Mouse (Mus musculus): ENCODE measurements around the gene Snrpa1. TPM values are rescaled to one million over a fixed set of nuclear protein-coding genes. Genes with fewer than 3 reads are reported as not detected.

The Snrpa1 gene
- total RNA-seq, 1 experiment from 2014 or later: 28.4 TPM

GRCm38 (mm10) chr7:66061057-66061456 lies 2.3 kb downstream of the Snrpa1 start:
- ATAC-seq (ENCODE audit: extremely low read depth, insufficient number of reproducible peaks, low FRiP score, poor library complexity, severe bottlenecking): no peak

- ATAC-seq (ENCODE audit: extremely low read depth, insufficient number of reproducible peaks, low FRiP score, poor library complexity, severe bottlenecking): no peak
Observed at GRCm38 (mm10) chr7:66076411-66076810, 17.6 kb downstream of the Snrpa1 start.

- peak; percentile 99 for ATAC-seq (ENCODE audit: extremely low read depth, insufficient number of reproducible peaks, low FRiP score, poor library complexity, severe bottlenecking)
Observed at GRCm38 (mm10) chr7:66079364-66080230, 20.8 kb downstream of the Snrpa1 start, which contains the start of gene Selenos. Gene Selenos (plus strand): TSS chr7:66079649.

- ATAC-seq (ENCODE audit: extremely low read depth, insufficient number of reproducible peaks, low FRiP score, poor library complexity, severe bottlenecking): no peak
Observed at GRCm38 (mm10) chr7:66080231-66080613, 21.4 kb downstream of the Snrpa1 start.

- no peak for ATAC-seq (ENCODE audit: extremely low read depth, insufficient number of reproducible peaks, low FRiP score, poor library complexity, severe bottlenecking)
Observed at GRCm38 (mm10) chr7:66083757-66084156, 25.0 kb downstream of the Snrpa1 start.

- ATAC-seq (ENCODE audit: extremely low read depth, insufficient number of reproducible peaks, low FRiP score, poor library complexity, severe bottlenecking): no peak
Observed at GRCm38 (mm10) chr7:66084546-66084945, 25.7 kb downstream of the Snrpa1 start.

- ATAC-seq (ENCODE audit: extremely low read depth, insufficient number of reproducible peaks, low FRiP score, poor library complexity, severe bottlenecking): no peak
Observed at GRCm38 (mm10) chr7:66087652-66088051, 28.8 kb downstream of the Snrpa1 start.

- no peak for ATAC-seq (ENCODE audit: extremely low read depth, insufficient number of reproducible peaks, low FRiP score, poor library complexity, severe bottlenecking)
Observed at GRCm38 (mm10) chr7:66088077-66088476, 29.3 kb downstream of the Snrpa1 start.

GRCm38 (mm10) chr7:66090676-66091190 lies 31.9 kb downstream of the Snrpa1 start:
- ATAC-seq (ENCODE audit: extremely low read depth, insufficient number of reproducible peaks, low FRiP score, poor library complexity, severe bottlenecking): no peak

- ATAC-seq (ENCODE audit: extremely low read depth, insufficient number of reproducible peaks, low FRiP score, poor library complexity, severe bottlenecking): no peak
Observed at GRCm38 (mm10) chr7:66091553-66091952, 32.8 kb downstream of the Snrpa1 start.

- no peak for ATAC-seq (ENCODE audit: extremely low read depth, insufficient number of reproducible peaks, low FRiP score, poor library complexity, severe bottlenecking)
Observed at GRCm38 (mm10) chr7:66092656-66093055, 33.9 kb downstream of the Snrpa1 start.

GRCm38 (mm10) chr7:66094141-66094540 lies 35.3 kb downstream of the Snrpa1 start:
- ATAC-seq (ENCODE audit: extremely low read depth, insufficient number of reproducible peaks, low FRiP score, poor library complexity, severe bottlenecking): no peak

- no peak for ATAC-seq (ENCODE audit: extremely low read depth, insufficient number of reproducible peaks, low FRiP score, poor library complexity, severe bottlenecking)
Observed at GRCm38 (mm10) chr7:66098803-66099202, 40.0 kb downstream of the Snrpa1 start.

- ATAC-seq (ENCODE audit: extremely low read depth, insufficient number of reproducible peaks, low FRiP score, poor library complexity, severe bottlenecking): peak; percentile 53; the same call in 1 of the 2 replicates
Observed at GRCm38 (mm10) chr7:66101866-66102265, 43.1 kb downstream of the Snrpa1 start.

GRCm38 (mm10) chr7:66104531-66104930 lies 45.7 kb downstream of the Snrpa1 start:
- no peak for ATAC-seq (ENCODE audit: extremely low read depth, insufficient number of reproducible peaks, low FRiP score, poor library complexity, severe bottlenecking)

- no peak for ATAC-seq (ENCODE audit: extremely low read depth, insufficient number of reproducible peaks, low FRiP score, poor library complexity, severe bottlenecking)
Observed at GRCm38 (mm10) chr7:66105771-66106170, 47.0 kb downstream of the Snrpa1 start.

GRCm38 (mm10) chr7:66106581-66107056 lies 47.8 kb downstream of the Snrpa1 start:
- no peak for ATAC-seq (ENCODE audit: extremely low read depth, insufficient number of reproducible peaks, low FRiP score, poor library complexity, severe bottlenecking)

GRCm38 (mm10) chr7:66107206-66107605 lies 48.4 kb downstream of the Snrpa1 start:
- ATAC-seq (ENCODE audit: extremely low read depth, insufficient number of reproducible peaks, low FRiP score, poor library complexity, severe bottlenecking): no peak

- ATAC-seq (ENCODE audit: extremely low read depth, insufficient number of reproducible peaks, low FRiP score, poor library complexity, severe bottlenecking): no peak
Observed at GRCm38 (mm10) chr7:66107930-66108329, 49.1 kb downstream of the Snrpa1 start.

All from neutrophil, adult 5-6 weeks (primary cell).